Mouse (Mus musculus) forebrain, embryonic 16.5 days (tissue): ENCODE measurements around the gene Vmn2r30. TPM values are rescaled to one million over a fixed set of nuclear protein-coding genes. Genes with fewer than 3 reads are reported as not detected.
"Not testable (repeated sequence)": the region's sequence is repeated elsewhere in the genome, so short reads cannot be mapped to it uniquely, and the experiment has no call there.

ENCODE experiments used
- ATAC-seq: fragments of 200-750 bp; cut with Nextera tagmentation; 2 replicates; pipeline ENCODE4 v1.8.0; 2017; ENCODE audit warnings: mild to moderate bottlenecking, moderate library complexity
- H3K27ac ChIP-seq: fragments of 300-500 bp; sonication (generic); 2 replicates; pipeline ENCODE4 v1.5.1; 2014; ENCODE audit warnings: low read length, control low read depth
- H3K27me3 ChIP-seq: fragments of 300-500 bp; sonication (generic); replicated peaks from 2 replicates; pipeline ENCODE4 v1.6.1; 2014; ENCODE audit warnings: low read length; ENCODE audit not compliant: control insufficient read depth, insufficient read depth
- H3K36me3 ChIP-seq: fragments of 300-500 bp; sonication (generic); 2 replicates; pipeline ENCODE4 v1.6.1; 2014; ENCODE audit not compliant: control insufficient read depth, insufficient read depth
- H3K4me1 ChIP-seq: fragments of 300-500 bp; sonication (generic); replicated peaks from 2 replicates; pipeline ENCODE4 v1.6.1; 2014; ENCODE audit warnings: low read length; ENCODE audit not compliant: control insufficient read depth, insufficient read depth
- H3K4me2 ChIP-seq: fragments of 300-500 bp; sonication (generic); 2 replicates; pipeline ENCODE4 v1.6.1; 2014; ENCODE audit warnings: mild to moderate bottlenecking, low read length, control low read depth
- H3K4me3 ChIP-seq: fragments of 300-500 bp; sonication (generic); replicated peaks from 2 replicates; pipeline ENCODE4 v1.5.1; 2014; ENCODE audit warnings: mild to moderate bottlenecking, low read length, control low read depth
- H3K9ac ChIP-seq: fragments of 300-500 bp; sonication (generic); replicated peaks from 2 replicates; pipeline ENCODE4 v1.6.1; 2014; ENCODE audit warnings: low read depth, low read length, control low read depth
- H3K9me3 ChIP-seq: fragments of 300-500 bp; sonication (generic); 2 replicates; pipeline ENCODE4 v1.6.1; 2016; ENCODE audit warnings: low read length; ENCODE audit not compliant: control insufficient read depth
- WGBS: fragments of 180-500 bp; shearing (Covaris S2); extraction: QIAGEN DNeasy Blood & Tissue Kit; methylation state at CpG from one replicate; pipeline ENCODE4 v1.1.7; 2014; 5-methylcytosine and 5-hydroxymethylcytosine counted together
- microRNA-seq: library from miRNA; unstranded; fragments of <30 nt; microRNA quantifications from one replicate; pipeline ENCODE4, GENCODE M21; 2017
- polyA plus RNA-seq: library from polyadenylated mRNA; unstranded; fragments of >200 nt; fragmentation: Nextera tagmentation; extraction: Ambion mirVana; gene quantifications from 2 replicates; pipeline ENCODE4 v1.2.1, GENCODE M21; 2015

Gene Vmn2r30
- not detected in 2 replicates for polyA plus RNA-seq

- no CpG with 5 or more reads among the region's 1 CpGs for WGBS
- ATAC-seq, H3K36me3 ChIP-seq: not testable (repeated sequence)
These were observed at the start of gene Vmn2r30 for GRCm38 (mm10) chr7:7337509-7337908. Vmn2r30 (minus strand) TSS chr7:7337609.

GRCm38 (mm10) chr7:7374431-7374830 lies 37.0 kb upstream of the Vmn2r30 start, which contains the start of gene Gm45783:
Gm45783 (minus strand) TSS chr7:7374573.
- not testable (repeated sequence) for H3K27ac ChIP-seq, H3K27me3 ChIP-seq, H3K9me3 ChIP-seq, H3K36me3 ChIP-seq, H3K9ac ChIP-seq, H3K4me3 ChIP-seq, H3K4me2 ChIP-seq, ATAC-seq, H3K4me1 ChIP-seq
- 57% methylated on average over 12 of the region's 12 CpGs for WGBS

More at GRCm38 (mm10) chr7:7337509-7337908, at the start of gene Vmn2r30:
- H3K4me2 ChIP-seq, H3K9ac ChIP-seq, H3K27me3 ChIP-seq, H3K9me3 ChIP-seq, H3K4me1 ChIP-seq, H3K27ac ChIP-seq, H3K4me3 ChIP-seq: not testable (repeated sequence)

GRCm38 (mm10) chr7:7295595-7295994 lies 41.8 kb downstream of the Vmn2r30 start:
- ATAC-seq, result no peak
- H3K36me3 ChIP-seq, result peaks cover 41% of the 10 kb centered on the region
- 83% methylated on average over 16 of the region's 16 CpGs for WGBS

GRCm38 (mm10) chr7:7281383-7281782 lies 56.0 kb downstream of the Vmn2r30 start:
- H3K4me1 ChIP-seq, result no peaks in the 10 kb centered on the region
- H3K9me3 ChIP-seq, result peaks cover 3% of the 10 kb centered on the region
- WGBS, result 89% methylated on average over 1 of the region's 1 CpGs

More at GRCm38 (mm10) chr7:7295595-7295994, 41.8 kb downstream of the Vmn2r30 start:
- Histone ChIP-seq H3K9me3 (no peaks in the 10 kb centered on the region), H3K9ac (no peak overlapping the region), H3K4me2 (no peak overlapping the region), H3K27me3 (no peaks in the 10 kb centered on the region), H3K4me3 (no peak overlapping the region), H3K4me1 (peaks cover 2% of the 10 kb centered on the region; the same call in 1 of the 2 replicates), H3K27ac (no peak overlapping the region)

GRCm38 (mm10) chr7:7277966-7278567 lies 59.3 kb downstream of the Vmn2r30 start, which contains the start of gene Gm45844:
Gm45844 (minus strand) TSS chr7:7278289.
- peak within 1 kb of the TSS; percentile 40 for H3K9ac ChIP-seq
- not testable (repeated sequence) for H3K9me3 ChIP-seq, H3K4me1 ChIP-seq, H3K27me3 ChIP-seq, H3K36me3 ChIP-seq
- peak; percentile 99 for ATAC-seq
- H3K4me2 ChIP-seq, result peak within 1 kb of the TSS; percentile 43
- H3K27ac ChIP-seq, result peak within 1 kb of the TSS; percentile 39
- H3K4me3 ChIP-seq, result peak within 1 kb of the TSS; percentile 33
- WGBS, result 44% methylated on average over 45 of the region's 45 CpGs

More at GRCm38 (mm10) chr7:7281383-7281782, 56.0 kb downstream of the Vmn2r30 start:
- no peak overlapping the region for H3K4me2 ChIP-seq
- no peak overlapping the region for H3K4me3 ChIP-seq
- no peak overlapping the region for H3K27ac ChIP-seq
- peaks cover 23% of the 10 kb centered on the region for H3K36me3 ChIP-seq
- no peaks in the 10 kb centered on the region for H3K27me3 ChIP-seq
- no peak for ATAC-seq
- no peak overlapping the region for H3K9ac ChIP-seq

GRCm38 (mm10) chr7:7277556-7277955 lies 59.9 kb downstream of the Vmn2r30 start:
- ATAC-seq, result peak; percentile 57
- Histone ChIP-seq H3K4me3 (peak overlapping the region; percentile 33), H3K4me2 (peak overlapping the region; percentile 43), H3K9ac (peak overlapping the region; percentile 40), H3K27ac (peak overlapping the region; percentile 39)
- not testable (repeated sequence) for H3K27me3 ChIP-seq, H3K9me3 ChIP-seq, H3K36me3 ChIP-seq, H3K4me1 ChIP-seq
- 41% methylated on average over 24 of the region's 24 CpGs for WGBS

Small RNAs within 50 kb of the gene (microRNA-seq; reads per million reads assigned to microRNA genes)
- gene Mir5620, result 0.83 reads per million

Other genes starting within 250 kb of the Vmn2r30 start
- gene Zfp954, start 216.1 kb downstream of the Vmn2r30 start, polyA plus RNA-seq, result 30.2 and 30.5 TPM in 2 replicates
- gene Zfp773, start 200.9 kb downstream of the Vmn2r30 start, polyA plus RNA-seq, result 18.8 and 19.8 TPM in 2 replicates
- gene Zfp418, start 166.3 kb downstream of the Vmn2r30 start, polyA plus RNA-seq, result 3.5 and 4.0 TPM in 2 replicates
- 9.8 and 10.6 TPM in 2 replicates for gene Zfp772, start 127.6 kb downstream of the Vmn2r30 start, polyA plus RNA-seq
- gene Vmn2r29, start 90.3 kb downstream of the Vmn2r30 start, polyA plus RNA-seq, result 0.76 and 2.3 TPM in 2 replicates
- gene Gm45844, start 59.3 kb downstream of the Vmn2r30 start, polyA plus RNA-seq, result 8.6 and 10.4 TPM in 2 replicates
- 202 and 213 TPM in 2 replicates for gene Clcn4, start 36.8 kb downstream of the Vmn2r30 start, polyA plus RNA-seq
- gene Gm45783, start 37.0 kb upstream of the Vmn2r30 start, polyA plus RNA-seq, result not detected in 2 replicates
- gene Vmn2r31, start 62.1 kb upstream of the Vmn2r30 start, polyA plus RNA-seq, result not detected in 2 replicates
- gene Vmn2r32, start 142.4 kb upstream of the Vmn2r30 start, polyA plus RNA-seq, result not detected in 2 replicates
- not detected in 2 replicates for gene Vmn2r33, start 229.2 kb upstream of the Vmn2r30 start, polyA plus RNA-seq